Mouse (Mus musculus) C2C12 (cell line): ENCODE data around the gene Gm7073.

ENCODE experiments used
- CTCF ChIP-seq: IDR thresholded peaks from one replicate; pipeline ENCODE4 v1.5.1; 2011; ENCODE audit not compliant: control insufficient read depth, insufficient read depth, insufficient read length
- MYOG ChIP-seq: IDR thresholded peaks from one replicate; pipeline ENCODE4 v1.6.1; 2011; ENCODE audit not compliant: control insufficient read depth, insufficient read length; ENCODE audit errors: extremely low read depth
- USF1 ChIP-seq: IDR thresholded peaks from one replicate; pipeline ENCODE4 v1.6.1; 2011; ENCODE audit warnings: low read depth, mild to moderate bottlenecking, control low read depth, moderate library complexity

GRCm38 (mm10) chrX:60403062-60403763 is 135.8 kb downstream of the Gm7073 start:
- TF ChIP-seq CTCF (no peak), USF1 (no peak), MYOG (no peak)
